Comparison of ENCODE assay signal across 9 mouse cellular contexts in the genomic region with DNA sequence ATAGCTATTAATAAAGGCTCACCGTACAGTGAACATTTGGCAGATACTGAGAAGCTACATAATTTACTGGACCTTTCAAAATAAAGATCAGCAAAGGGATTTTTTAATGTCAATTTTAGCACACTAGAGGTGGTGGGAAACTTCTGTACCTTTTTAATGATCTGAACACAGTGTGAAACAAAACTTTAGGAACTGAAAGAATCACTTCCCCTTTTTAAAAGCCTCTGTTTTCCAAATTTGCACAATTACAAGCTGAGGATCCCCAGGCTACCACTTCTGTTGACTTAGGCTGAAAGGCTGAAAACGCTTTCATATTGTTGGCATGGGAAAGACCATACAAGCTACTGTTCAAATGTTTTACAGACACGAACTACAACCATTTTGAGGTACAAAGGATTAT. TPM values are rescaled to one million over a fixed set of nuclear protein-coding genes. Genes with fewer than 3 reads are reported as not detected.
DNase-seq lines count a peak whose midpoint lies in the region; ATAC-seq and TF ChIP-seq lines count a peak whose summit lies in the region.
"Had no signal": no experiment of that assay in that cellular context is flagged by ENCODE, and none has a peak within 500 bp of the region (broad histone marks: within the 10 kb centered on the region; RNA-seq: fewer than 3 reads in every experiment).

No protein-coding gene starts in this region.

- H3K9ac ChIP-seq in embryonic facial prominence, embryonic 12.5 days: no peak overlapping the region
- peak overlapping the region; percentile 50; the same call in 1 of the 2 replicates for H3K9ac ChIP-seq in intestine, embryonic 16.5 days (ENCODE audit: low read depth, low read length)
- no peak overlapping the region for H3K9ac ChIP-seq in neural tube, embryonic 13.5 days

- H3K4me2 ChIP-seq in embryonic facial prominence, embryonic 12.5 days (replicated peaks): peak overlapping the region; percentile 82
- peak overlapping the region; percentile 94 for H3K4me2 ChIP-seq in intestine, embryonic 16.5 days (ENCODE audit: low read depth, low read length)
- H3K4me2 ChIP-seq in neural tube, embryonic 13.5 days: peak overlapping the region; percentile 87

- no peak for ATAC-seq in embryonic facial prominence, embryonic 12.5 days (ENCODE audit: insufficient number of reproducible peaks, insufficient read depth, low FRiP score, low TSS enrichment)
- no peak for ATAC-seq in intestine, embryonic 16.5 days
- no peak for ATAC-seq in neural tube, embryonic 13.5 days (ENCODE audit: low read depth)
- ATAC-seq in erythroblast, adult 5-6 weeks (replicated peaks; ENCODE audit: low FRiP score, poor library complexity, severe bottlenecking): no peak

- no peak for DNase-seq in lung, adult 2 months
- DNase-seq in lung, postnatal 14 days: no peak
- DNase-seq in cerebellum, adult 9-11 months: no peak
- no peak for DNase-seq in right cerebral cortex, postnatal 14 days
- DNase-seq: left cerebral cortex, postnatal 4 days had no signal

- no peaks in the 10 kb centered on the region for H3K9me3 ChIP-seq in embryonic facial prominence, embryonic 12.5 days
- H3K9me3 ChIP-seq in intestine, embryonic 16.5 days (ENCODE audit: control insufficient read depth, low read length): no peaks in the 10 kb centered on the region
- H3K9me3 ChIP-seq in neural tube, embryonic 13.5 days: no peaks in the 10 kb centered on the region

- H3K36me3 ChIP-seq in embryonic facial prominence, embryonic 12.5 days: peaks cover 7% of the 10 kb centered on the region; the same call in 1 of the 2 replicates
- no peaks in the 10 kb centered on the region for H3K36me3 ChIP-seq in intestine, embryonic 16.5 days (ENCODE audit: control insufficient read depth, insufficient read depth, low read length)
- no peaks in the 10 kb centered on the region for H3K36me3 ChIP-seq in neural tube, embryonic 13.5 days

- TF ChIP-seq CTCF in lung, adult 2 months (IDR thresholded peaks at IDR 0.05; ENCODE audit: insufficient read depth, low read length): no peak

- 11% methylated on average over 3 of the region's 3 CpGs for WGBS in lung, adult 2 months
- 42% methylated on average over 3 of the region's 3 CpGs for WGBS in embryonic facial prominence, embryonic 12.5 days
- 35% methylated on average over 3 of the region's 3 CpGs for WGBS in intestine, embryonic 16.5 days
- WGBS in neural tube, embryonic 13.5 days: 34% methylated on average over 3 of the region's 3 CpGs

- no peak for TF ChIP-seq POLR2A in lung, adult 2 months (IDR thresholded peaks at IDR 0.05; ENCODE audit: borderline replicate concordance, extremely low read depth, low read depth, low read length)

- no peak overlapping the region for H3K27ac ChIP-seq in embryonic facial prominence, embryonic 12.5 days
- H3K27ac ChIP-seq in intestine, embryonic 16.5 days (ENCODE audit: low read length): peak overlapping the region; percentile 35; the same call in 1 of the 2 replicates
- H3K27ac ChIP-seq in neural tube, embryonic 13.5 days (replicated peaks): no peak overlapping the region

- no peaks in the 10 kb centered on the region for H3K27me3 ChIP-seq in embryonic facial prominence, embryonic 12.5 days
- H3K27me3 ChIP-seq in intestine, embryonic 16.5 days (replicated peaks; ENCODE audit: control insufficient read depth, insufficient read depth, low read length): no peaks in the 10 kb centered on the region
- H3K27me3 ChIP-seq in neural tube, embryonic 13.5 days: peaks cover 8% of the 10 kb centered on the region

- H3K4me3 ChIP-seq in lung, adult 2 months (replicated peaks; ENCODE audit: extremely low read depth, low read depth, low read length): peak overlapping the region; percentile 88
- H3K4me3 ChIP-seq in embryonic facial prominence, embryonic 12.5 days: peak overlapping the region; percentile 66
- peak overlapping the region; percentile 84 for H3K4me3 ChIP-seq in intestine, embryonic 16.5 days (ENCODE audit: low read length)
- peak overlapping the region; percentile 70 for H3K4me3 ChIP-seq in neural tube, embryonic 13.5 days

- peaks cover 24% of the 10 kb centered on the region for H3K4me1 ChIP-seq in lung, adult 2 months (ENCODE audit: control insufficient read depth, insufficient read depth, low read length)
- H3K4me1 ChIP-seq in embryonic facial prominence, embryonic 12.5 days: peaks cover 10% of the 10 kb centered on the region; the same call in 1 of the 2 replicates
- H3K4me1 ChIP-seq in intestine, embryonic 16.5 days (ENCODE audit: control insufficient read depth, insufficient read depth, low read length): peaks cover 18% of the 10 kb centered on the region
- 0 out of 2 replicates have a peak, but pooled peaks cover 6% of the 10 kb centered on the region for H3K4me1 ChIP-seq in neural tube, embryonic 13.5 days (replicated peaks)

RNA-seq across cellular contexts. Expression of a gene that starts 56.6 kb away (rescaled TPM):
- polyA plus RNA-seq in lung, adult 2 months (2012; rRNA removed): 8.0 TPM in 2 replicates
- 54.1 and 56.1 TPM in 2 replicates for polyA plus RNA-seq in embryonic facial prominence, embryonic 12.5 days (2016; fragmentation: Nextera tagmentation; extraction: Ambion mirVana)
- polyA plus RNA-seq in intestine, embryonic 16.5 days (2015; fragmentation: Nextera tagmentation; extraction: Ambion mirVana): 35.1 and 41.4 TPM in 2 replicates
- 34.0 and 37.8 TPM in 2 replicates for polyA plus RNA-seq in neural tube, embryonic 13.5 days (2015; fragmentation: Nextera tagmentation; extraction: Ambion mirVana)
- 2.5 and 16.9 TPM in 2 replicates for total RNA-seq in erythroblast, adult 5-6 weeks (2015; ENCODE audit: low replicate concordance)
- 7.4 and 12.1 TPM in 2 replicates for total RNA-seq in erythroblast, adult 5-6 weeks (2017; ENCODE audit: low replicate concordance)
